Mouse (Mus musculus) stomach, embryonic 16.5 days (tissue): ENCODE measurements around the gene Pecr. TPM values are rescaled to one million over a fixed set of nuclear protein-coding genes. Genes with fewer than 3 reads are reported as not detected.

Source experiments
- ATAC-seq: fragments of 200-750 bp; cut with Nextera tagmentation; 2 replicates; pipeline ENCODE4 v1.8.0; 2017; ENCODE audit warnings: moderate number of reproducible peaks, moderate TSS enrichment; ENCODE audit not compliant: insufficient read depth, low FRiP score
- H3K27ac ChIP-seq: fragments of 300-500 bp; sonication (generic); 2 replicates; pipeline ENCODE4 v1.5.1; 2014; ENCODE audit warnings: low read length
- H3K27me3 ChIP-seq: fragments of 300-500 bp; sonication (generic); 2 replicates; pipeline ENCODE4 v1.6.1; 2014; ENCODE audit warnings: low read length, control low read depth, mixed read lengths; ENCODE audit not compliant: control insufficient read depth, insufficient read depth
- H3K36me3 ChIP-seq: fragments of 300-500 bp; sonication (generic); 2 replicates; pipeline ENCODE4 v1.6.1; 2014; ENCODE audit warnings: low read length; ENCODE audit not compliant: control insufficient read depth, insufficient read depth
- H3K4me1 ChIP-seq: fragments of 300-500 bp; sonication (generic); 2 replicates; pipeline ENCODE4 v1.6.1; 2014; ENCODE audit warnings: low read length, control low read depth, mixed read lengths; ENCODE audit not compliant: control insufficient read depth, insufficient read depth
- H3K4me2 ChIP-seq: fragments of 300-500 bp; sonication (generic); 2 replicates; pipeline ENCODE4 v1.6.1; 2014; ENCODE audit warnings: low read depth, low read length, mixed read lengths
- H3K4me3 ChIP-seq: fragments of 300-500 bp; sonication (generic); replicated peaks from 2 replicates; pipeline ENCODE4 v1.5.1; 2014; ENCODE audit warnings: mild to moderate bottlenecking, low read length
- H3K9ac ChIP-seq: fragments of 300-500 bp; sonication (generic); 2 replicates; pipeline ENCODE4 v1.6.1; 2014; ENCODE audit warnings: low read length
- H3K9me3 ChIP-seq: fragments of 300-500 bp; sonication (generic); replicated peaks from 2 replicates; pipeline ENCODE4 v1.6.1; 2016; ENCODE audit warnings: low read length, control low read depth; ENCODE audit not compliant: control insufficient read depth
- WGBS: fragments of 180-500 bp; shearing (Covaris S2); extraction: QIAGEN DNeasy Blood & Tissue Kit; methylation state at CpG from one replicate; pipeline ENCODE4 v1.1.7; 2014; 5-methylcytosine and 5-hydroxymethylcytosine counted together
- polyA plus RNA-seq: library from polyadenylated mRNA; unstranded; fragments of >200 nt; fragmentation: Nextera tagmentation; extraction: Ambion mirVana; gene quantifications from 2 replicates; pipeline ENCODE4 v1.2.1, GENCODE M21; 2015

Gene Pecr
- polyA plus RNA-seq, 1 experiment from 2014 or later = 52.0 TPM

DNA sequence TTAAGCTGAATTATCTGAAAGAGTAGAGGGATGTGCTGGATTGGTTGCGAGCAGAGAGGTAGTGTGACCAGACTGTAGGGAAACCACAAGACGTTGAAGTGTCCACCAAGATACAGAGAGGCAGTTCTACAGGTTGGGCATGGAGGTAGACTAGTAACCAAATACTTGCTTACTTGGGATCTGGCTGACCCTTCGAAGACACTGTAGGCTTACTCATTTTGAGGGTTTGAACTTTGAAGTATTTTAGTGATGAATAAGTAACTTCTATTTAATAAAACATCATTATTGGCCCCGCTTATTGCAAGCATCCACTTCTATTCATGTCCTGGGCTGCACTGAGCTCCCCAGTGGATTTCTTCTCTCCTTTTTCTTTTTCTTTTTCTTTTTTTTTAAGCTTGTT lies 7.3 kb upstream of the Pecr start:
- no peak overlapping the region for H3K27ac ChIP-seq
- no peaks in the 10 kb centered on the region for H3K9me3 ChIP-seq
- 85% methylated on average over 4 of the region's 4 CpGs for WGBS
- no peak for ATAC-seq
- H3K27me3 ChIP-seq = no peaks in the 10 kb centered on the region; the same call in 1 of the 2 replicates
- no peak overlapping the region for H3K4me3 ChIP-seq
- H3K4me1 ChIP-seq = no peaks in the 10 kb centered on the region
- H3K36me3 ChIP-seq = no peaks in the 10 kb centered on the region
- H3K9ac ChIP-seq = no peak overlapping the region
- no peak overlapping the region for H3K4me2 ChIP-seq

DNA sequence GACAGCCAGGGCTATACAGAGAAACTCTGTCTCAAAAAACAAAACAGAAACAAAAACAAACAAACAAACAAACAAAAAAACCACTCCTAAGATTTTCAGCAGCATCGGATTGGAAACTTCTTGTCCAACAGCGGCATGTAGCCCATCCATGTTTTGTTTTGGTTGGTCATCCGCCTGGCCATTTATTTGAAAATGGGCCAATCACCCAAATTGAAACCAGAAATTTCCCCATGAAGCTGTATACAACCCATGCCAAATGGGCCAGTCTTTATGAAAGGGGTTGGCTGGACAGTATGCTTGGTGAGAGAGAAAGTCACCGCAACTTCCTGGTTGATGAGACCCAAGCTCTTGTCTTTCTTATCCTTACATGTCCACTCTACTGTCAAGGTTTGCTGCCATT lies 6.8 kb upstream of the Pecr start:
- Histone ChIP-seq H3K4me2 (no peak overlapping the region), H3K36me3 (no peaks in the 10 kb centered on the region), H3K27ac (no peak overlapping the region), H3K9ac (no peak overlapping the region), H3K4me1 (no peaks in the 10 kb centered on the region), H3K4me3 (no peak overlapping the region), H3K9me3 (no peaks in the 10 kb centered on the region), H3K27me3 (no peaks in the 10 kb centered on the region; the same call in 1 of the 2 replicates)
- no peak for ATAC-seq
- 94% methylated on average over 4 of the region's 4 CpGs for WGBS

DNA sequence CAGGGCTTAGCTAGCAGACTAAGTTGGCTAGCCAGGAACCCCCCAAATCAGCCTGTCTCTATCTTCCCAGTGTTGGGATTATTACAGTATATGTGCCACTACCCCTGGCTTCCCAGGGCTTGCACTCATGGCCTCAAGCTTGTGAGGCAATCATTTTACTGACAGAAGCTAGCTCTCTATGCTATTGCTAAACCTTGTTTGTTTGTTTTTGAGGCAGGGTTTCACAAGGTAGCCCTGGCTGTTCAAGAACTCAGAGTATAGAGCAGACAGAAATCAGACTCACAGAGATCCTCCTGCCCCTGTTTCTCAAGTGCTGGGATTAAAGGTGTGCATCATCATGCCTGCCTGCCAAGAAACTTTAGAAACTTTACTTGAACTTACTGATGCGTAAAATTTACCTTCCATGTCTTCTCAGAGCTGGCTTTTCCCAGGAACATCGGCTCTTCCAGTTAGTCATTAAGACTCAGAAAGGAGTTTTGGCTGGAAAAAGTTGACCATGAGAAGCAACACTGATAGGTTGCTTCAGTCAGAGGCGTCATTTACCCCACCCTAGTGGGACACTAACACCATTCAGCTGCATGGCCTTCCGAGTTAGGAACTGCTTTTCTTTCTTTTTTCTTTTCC lies 4.5 kb upstream of the Pecr start:
- WGBS = 84% methylated on average over 4 of the region's 4 CpGs
- H3K4me1 ChIP-seq = no peaks in the 10 kb centered on the region
- H3K4me2 ChIP-seq = no peak overlapping the region
- no peaks in the 10 kb centered on the region for H3K36me3 ChIP-seq
- no peaks in the 10 kb centered on the region; the same call in 1 of the 2 replicates for H3K27me3 ChIP-seq
- no peak overlapping the region for H3K9ac ChIP-seq
- H3K27ac ChIP-seq = no peak overlapping the region
- no peaks in the 10 kb centered on the region for H3K9me3 ChIP-seq
- H3K4me3 ChIP-seq = no peak overlapping the region
- ATAC-seq = no peak

DNA sequence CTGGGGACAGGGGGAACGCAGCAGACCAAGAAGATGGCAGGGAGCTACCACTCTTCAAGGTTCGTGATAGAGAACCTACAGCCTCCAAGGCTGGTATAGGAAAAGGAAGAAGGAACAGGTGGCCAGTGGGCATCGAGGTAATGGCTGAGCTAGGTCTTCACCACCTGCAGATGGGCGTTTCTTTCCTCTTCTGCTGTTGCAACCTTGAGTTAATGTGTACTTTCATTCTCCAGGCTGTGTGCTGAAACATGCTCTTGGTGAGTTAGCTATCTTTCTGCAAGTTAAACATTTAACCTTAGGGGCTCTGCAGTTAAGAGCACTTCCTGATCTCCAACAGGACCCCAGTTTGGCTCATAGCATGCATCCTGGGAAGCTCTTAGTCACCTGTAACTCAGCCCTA lies 3.8 kb upstream of the Pecr start:
- Histone ChIP-seq H3K36me3 (no peaks in the 10 kb centered on the region), H3K4me1 (0 out of 2 replicates have a peak, but pooled peaks cover 3% of the 10 kb centered on the region), H3K4me2 (no peak overlapping the region), H3K27ac (no peak overlapping the region), H3K9me3 (no peaks in the 10 kb centered on the region), H3K27me3 (no peaks in the 10 kb centered on the region; the same call in 1 of the 2 replicates), H3K4me3 (no peak overlapping the region), H3K9ac (no peak overlapping the region)
- no peak for ATAC-seq
- 77% methylated on average over 4 of the region's 4 CpGs for WGBS

DNA sequence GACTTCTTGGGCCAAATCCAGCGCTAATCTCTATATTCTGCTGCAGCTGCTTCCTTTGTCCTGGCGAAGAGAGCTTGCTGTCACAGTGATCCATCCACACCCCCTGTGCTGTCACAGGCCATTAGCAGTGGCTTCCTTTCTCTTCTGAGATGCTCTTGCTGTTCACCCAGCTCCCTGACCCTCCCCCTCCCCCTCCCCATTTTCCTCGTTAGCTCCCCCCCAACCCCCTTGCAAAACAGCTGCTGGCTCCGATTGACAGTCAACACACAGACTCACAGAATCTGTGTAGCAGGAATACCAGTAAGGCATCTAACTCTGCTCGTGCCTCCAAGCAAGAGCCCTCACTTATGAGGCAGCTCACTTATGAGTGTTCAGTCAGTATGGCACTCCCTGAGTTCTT lies 2.8 kb upstream of the Pecr start:
- Histone ChIP-seq H3K36me3 (no peaks in the 10 kb centered on the region), H3K9ac (no peak overlapping the region), H3K9me3 (no peaks in the 10 kb centered on the region), H3K4me2 (no peak overlapping the region), H3K27me3 (no peaks in the 10 kb centered on the region; the same call in 1 of the 2 replicates), H3K27ac (no peak overlapping the region), H3K4me3 (no peak overlapping the region), H3K4me1 (0 out of 2 replicates have a peak, but pooled peaks cover 3% of the 10 kb centered on the region)
- ATAC-seq = no peak
- 38% methylated on average over 5 of the region's 5 CpGs for WGBS

GRCm38 (mm10) chr1:72284539-72284938 lies 425 bp upstream of the Pecr start:
- Histone ChIP-seq H3K4me1 (0 out of 2 replicates have a peak, but pooled peaks cover 3% of the 10 kb centered on the region), H3K27me3 (no peaks in the 10 kb centered on the region; the same call in 1 of the 2 replicates), H3K4me3 (peak overlapping the region; percentile 76), H3K36me3 (peaks cover 4% of the 10 kb centered on the region; the same call in 1 of the 2 replicates), H3K9me3 (no peaks in the 10 kb centered on the region), H3K27ac (no peak overlapping the region), H3K4me2 (peak overlapping the region; percentile 83), H3K9ac (peak overlapping the region; percentile 50)
- ATAC-seq = no peak
- WGBS = 4% methylated on average over 5 of the region's 5 CpGs

- H3K4me2 ChIP-seq = no peak overlapping the region
- no peak overlapping the region for H3K4me3 ChIP-seq
- no peak for ATAC-seq
- no peaks in the 10 kb centered on the region for H3K9me3 ChIP-seq
- peaks cover 4% of the 10 kb centered on the region; the same call in 1 of the 2 replicates for H3K36me3 ChIP-seq
- 57% methylated on average over 1 of the region's 1 CpGs for WGBS
- no peak overlapping the region for H3K27ac ChIP-seq
- no peak overlapping the region for H3K9ac ChIP-seq
- 0 out of 2 replicates have a peak, but pooled peaks cover 3% of the 10 kb centered on the region for H3K4me1 ChIP-seq
- no peaks in the 10 kb centered on the region; the same call in 1 of the 2 replicates for H3K27me3 ChIP-seq
Measured at GRCm38 (mm10) chr1:72282604-72283003, 1.5 kb downstream of the Pecr start.

- no peak for ATAC-seq
- no peak overlapping the region for H3K9ac ChIP-seq
- 95% methylated on average over 3 of the region's 3 CpGs for WGBS
- no peaks in the 10 kb centered on the region for H3K27me3 ChIP-seq
- H3K9me3 ChIP-seq = no peaks in the 10 kb centered on the region
- H3K4me1 ChIP-seq = no peaks in the 10 kb centered on the region
- peaks cover 15% of the 10 kb centered on the region; the same call in 1 of the 2 replicates for H3K36me3 ChIP-seq
- H3K27ac ChIP-seq = no peak overlapping the region
- no peak overlapping the region for H3K4me3 ChIP-seq
- no peak overlapping the region for H3K4me2 ChIP-seq
Measured at GRCm38 (mm10) chr1:72278085-72278484, 6.0 kb downstream of the Pecr start.

GRCm38 (mm10) chr1:72263099-72263498 lies 21.0 kb downstream of the Pecr start:
- H3K36me3 ChIP-seq = no peaks in the 10 kb centered on the region
- 86% methylated on average over 3 of the region's 3 CpGs for WGBS
- no peak overlapping the region for H3K9ac ChIP-seq

More at GRCm38 (mm10) chr1:72263099-72263498, 21.0 kb downstream of the Pecr start:
- no peak overlapping the region for H3K4me2 ChIP-seq
- no peak overlapping the region for H3K27ac ChIP-seq
- no peaks in the 10 kb centered on the region for H3K4me1 ChIP-seq
- ATAC-seq = no peak
- H3K4me3 ChIP-seq = no peak overlapping the region
- H3K9me3 ChIP-seq = no peaks in the 10 kb centered on the region
- H3K27me3 ChIP-seq = no peaks in the 10 kb centered on the region
